Mouse (Mus musculus) megakaryocyte-erythroid progenitor cell, adult 5 weeks (primary cell): Measurements from ENCODE around the gene Crtac1. TPM values are rescaled to one million over a fixed set of nuclear protein-coding genes. Genes with fewer than 3 reads are reported as not detected.

Experiments
- polyA plus RNA-seq: library from polyadenylated mRNA; stranded (reverse); fragments of >175 nt; gene quantifications from 2 replicates; pipeline ENCODE4 v1.2.3, GENCODE M21; 2012

The Crtac1 gene
- polyA plus RNA-seq = 0.09 TPM in 1 of 2 replicates, not detected in the other

GRCm38 (mm10) chr19:42431485-42432190 lies at the start of gene Crtac1:
Gene Crtac1 (minus strand): TSS chr19:42431783.

GRCm38 (mm10) chr19:42247519-42247918 lies 184.1 kb downstream of the Crtac1 start, which contains the start of gene Golga7b:
Gene Golga7b (plus strand): TSS chr19:42247574.

Other genes with a start within 250 kb of the Crtac1 start
- not detected in 2 replicates for gene Sfrp5, start 229.5 kb downstream of the Crtac1 start, polyA plus RNA-seq
- not detected in 2 replicates for gene Golga7b, start 184.2 kb downstream of the Crtac1 start, polyA plus RNA-seq
- 2.3 and 2.6 TPM in 2 replicates for gene R3hcc1l, start 87.0 kb upstream of the Crtac1 start, polyA plus RNA-seq
- not detected in 2 replicates for gene Loxl4, start 181.0 kb upstream of the Crtac1 start, polyA plus RNA-seq